Mouse (Mus musculus) embryonic facial prominence, embryonic 14.5 days (tissue): ENCODE data around the gene Pls1. TPM values are rescaled to one million over a fixed set of nuclear protein-coding genes. Genes with fewer than 3 reads are reported as not detected.

Experiments
- ATAC-seq: fragments of 200-750 bp; cut with Nextera tagmentation; 2 replicates; pipeline ENCODE4 v1.8.0; 2017; ENCODE audit warnings: low read depth, moderate number of reproducible peaks, moderate TSS enrichment
- DNase-seq: peaks from one replicate; pipeline ENCODE4 v3.0.0-alpha.2; 2015; ENCODE audit warnings: low spot score
- H3K27ac ChIP-seq: fragments of 300-500 bp; sonication (generic); replicated peaks from 2 replicates; pipeline ENCODE4 v1.5.1; 2014; ENCODE audit warnings: low read depth, mild to moderate bottlenecking, low read length, moderate library complexity
- H3K27me3 ChIP-seq: fragments of 300-500 bp; sonication (generic); replicated peaks from 2 replicates; pipeline ENCODE4 v1.6.1; 2014; ENCODE audit warnings: low read length; ENCODE audit not compliant: control insufficient read depth, insufficient read depth
- H3K36me3 ChIP-seq: fragments of 300-500 bp; sonication (generic); 2 replicates; pipeline ENCODE4 v1.6.1; 2014; ENCODE audit warnings: low read length, mixed read lengths; ENCODE audit not compliant: control insufficient read depth, insufficient read depth
- H3K4me1 ChIP-seq: fragments of 300-500 bp; sonication (generic); 2 replicates; pipeline ENCODE4 v1.6.1; 2014; ENCODE audit warnings: antibody characterized with exemption, low read length; ENCODE audit not compliant: control insufficient read depth, insufficient read depth
- H3K4me2 ChIP-seq: fragments of 300-500 bp; sonication (generic); 2 replicates; pipeline ENCODE4 v1.6.1; 2014; ENCODE audit warnings: low read depth, mild to moderate bottlenecking, low read length, moderate library complexity, mixed read lengths
- H3K4me3 ChIP-seq: fragments of 300-500 bp; sonication (generic); 2 replicates; pipeline ENCODE4 v1.5.1; 2014; ENCODE audit warnings: low read depth, mild to moderate bottlenecking, low read length
- H3K9ac ChIP-seq: fragments of 300-500 bp; sonication (generic); 2 replicates; pipeline ENCODE4 v1.6.1; 2014; ENCODE audit warnings: low read depth, mild to moderate bottlenecking, low read length, moderate library complexity, mixed read lengths
- H3K9me3 ChIP-seq: fragments of 300-500 bp; sonication (generic); 2 replicates; pipeline ENCODE4 v1.6.1; 2016; ENCODE audit warnings: low read length; ENCODE audit not compliant: control insufficient read depth
- WGBS: fragments of 180-500 bp; shearing (Covaris S2); extraction: QIAGEN DNeasy Blood & Tissue Kit; methylation state at CpG from one replicate; pipeline ENCODE4 v1.1.7; 2014; 5-methylcytosine and 5-hydroxymethylcytosine counted together
- polyA plus RNA-seq: library from polyadenylated mRNA; unstranded; fragments of >200 nt; fragmentation: Nextera tagmentation; extraction: Ambion mirVana; gene quantifications from 2 replicates; pipeline ENCODE4 v1.2.1, GENCODE M21; 2014

Pls1 gene
- polyA plus RNA-seq, 1 experiment from 2014 or later: 5.5 TPM

DNA sequence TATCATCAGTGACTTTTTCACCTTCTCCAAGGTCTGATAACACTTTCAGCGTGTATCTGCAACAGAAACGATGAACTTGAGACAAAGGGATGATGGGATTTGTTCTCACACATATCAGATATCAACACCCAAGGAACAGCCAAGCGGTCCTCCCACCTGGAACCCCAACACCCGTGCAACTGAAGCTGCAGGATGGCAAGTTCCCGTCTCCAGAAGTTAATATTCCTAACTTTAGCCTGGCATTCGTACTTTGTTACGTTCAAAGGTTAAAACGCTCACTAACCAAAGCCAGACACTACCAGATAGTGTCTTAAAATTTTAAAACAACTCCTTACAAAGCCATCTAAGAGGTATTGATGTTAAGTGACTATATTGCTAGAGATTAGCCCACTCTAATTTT is 83.7 kb downstream of the Pls1 start:
- no peak for ATAC-seq
- H3K4me3 ChIP-seq: no peak overlapping the region
- DNase-seq: no peak
- no peak overlapping the region for H3K9ac ChIP-seq
- H3K27me3 ChIP-seq: no peaks in the 10 kb centered on the region
- H3K4me2 ChIP-seq: no peak overlapping the region
- H3K27ac ChIP-seq: no peak overlapping the region
- H3K4me1 ChIP-seq: no peaks in the 10 kb centered on the region
- H3K36me3 ChIP-seq: no peaks in the 10 kb centered on the region
- H3K9me3 ChIP-seq: no peaks in the 10 kb centered on the region
- WGBS: 84% methylated on average over 8 of the region's 8 CpGs

DNA sequence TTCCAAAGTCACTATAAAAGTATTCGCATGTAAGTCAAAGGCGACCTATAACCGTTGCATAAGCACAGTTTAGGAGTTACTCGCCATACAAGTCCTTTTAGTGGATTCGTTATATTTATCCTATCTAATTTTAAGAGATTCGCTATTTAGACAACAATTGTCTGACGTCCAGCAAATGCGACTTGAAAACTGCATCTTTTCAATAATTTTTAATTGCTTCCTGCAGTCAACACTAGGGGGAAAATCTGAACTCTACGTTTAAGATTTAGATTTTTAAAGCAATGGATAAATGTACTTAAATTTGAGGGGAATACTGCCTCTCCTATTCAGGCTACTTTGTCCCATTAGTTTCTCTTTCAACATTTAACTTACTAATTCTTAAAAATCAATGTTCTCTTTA is 94.4 kb downstream of the Pls1 start:
- no peaks in the 10 kb centered on the region for H3K9me3 ChIP-seq
- H3K4me2 ChIP-seq: peak overlapping the region; percentile 88
- H3K36me3 ChIP-seq: no peaks in the 10 kb centered on the region
- ATAC-seq: no peak
- peaks cover 4% of the 10 kb centered on the region; the same call in 1 of the 2 replicates for H3K4me1 ChIP-seq
- WGBS: 37% methylated on average over 9 of the region's 9 CpGs
- H3K27me3 ChIP-seq: peaks cover 13% of the 10 kb centered on the region
- peak overlapping the region; percentile 84 for H3K4me3 ChIP-seq
- no peak overlapping the region for H3K9ac ChIP-seq
- DNase-seq: no peak
- no peak overlapping the region for H3K27ac ChIP-seq

GRCm38 (mm10) chr9:95750037-95750511 is 95.0 kb downstream of the Pls1 start, which contains the start of gene Trpc1:
Trpc1 (minus strand) TSS chr9:95750375.
- no peak within 1 kb of the TSS for H3K27ac ChIP-seq
- 0% methylated on average over 12 of the region's 56 CpGs for WGBS
- H3K4me3 ChIP-seq: peak within 1 kb of the TSS; percentile 84
- H3K36me3 ChIP-seq: no peaks in the 10 kb centered on the region
- H3K4me2 ChIP-seq: peak within 1 kb of the TSS; percentile 88
- peaks cover 13% of the 10 kb centered on the region for H3K27me3 ChIP-seq
- ATAC-seq (peak; percentile 97), DNase-seq (peak; percentile 92)
- peaks cover 4% of the 10 kb centered on the region; the same call in 1 of the 2 replicates for H3K4me1 ChIP-seq
- H3K9me3 ChIP-seq: no peaks in the 10 kb centered on the region
- peak within 1 kb of the TSS; percentile 81 for H3K9ac ChIP-seq

- Histone ChIP-seq H3K36me3 (no peaks in the 10 kb centered on the region), H3K9ac (peak overlapping the region; percentile 81), H3K4me2 (peak overlapping the region; percentile 88), H3K4me1 (peaks cover 4% of the 10 kb centered on the region; the same call in 1 of the 2 replicates), H3K4me3 (peak overlapping the region; percentile 84), H3K27ac (no peak overlapping the region), H3K27me3 (peaks cover 13% of the 10 kb centered on the region), H3K9me3 (no peaks in the 10 kb centered on the region)
- WGBS: under 1% methylated on average over 17 of the region's 34 CpGs
- DNase-seq (peak; percentile 8), ATAC-seq (peak; percentile 60)
Observed at GRCm38 (mm10) chr9:95749461-95749928, 95.6 kb downstream of the Pls1 start.

DNA sequence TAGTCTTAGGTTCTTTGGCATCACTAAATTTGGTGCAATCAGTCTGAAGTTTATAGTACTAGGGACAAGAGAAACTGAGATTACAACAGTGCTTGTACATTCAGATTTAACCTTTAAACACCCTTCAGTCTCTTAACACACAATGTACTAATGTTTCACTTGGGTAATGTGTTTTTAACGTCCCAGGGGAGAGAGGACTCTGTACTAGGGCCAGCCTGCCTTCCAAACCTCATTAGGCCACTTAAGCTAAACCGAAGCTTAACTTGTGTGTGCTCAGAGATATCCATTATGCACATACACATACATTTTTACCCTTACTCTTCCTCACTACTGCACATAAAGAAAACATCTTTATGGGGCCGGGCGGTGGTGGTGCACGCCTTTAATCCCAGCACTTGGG is 97.8 kb downstream of the Pls1 start:
- H3K9me3 ChIP-seq: no peaks in the 10 kb centered on the region
- H3K4me1 ChIP-seq: peaks cover 4% of the 10 kb centered on the region; the same call in 1 of the 2 replicates
- H3K27me3 ChIP-seq: peaks cover 13% of the 10 kb centered on the region
- H3K9ac ChIP-seq: no peak overlapping the region
- H3K4me3 ChIP-seq: no peak overlapping the region
- no peak for DNase-seq
- no peak overlapping the region for H3K27ac ChIP-seq
- WGBS: 79% methylated on average over 5 of the region's 5 CpGs
- H3K36me3 ChIP-seq: no peaks in the 10 kb centered on the region
- no peak overlapping the region for H3K4me2 ChIP-seq
- no peak for ATAC-seq

GRCm38 (mm10) chr9:95744845-95745613 is 100.1 kb downstream of the Pls1 start:
- Histone ChIP-seq H3K9me3 (no peaks in the 10 kb centered on the region), H3K9ac (no peak overlapping the region), H3K27me3 (no peaks in the 10 kb centered on the region; the same call in 1 of the 2 replicates), H3K36me3 (no peaks in the 10 kb centered on the region), H3K4me2 (no peak overlapping the region), H3K4me1 (no peaks in the 10 kb centered on the region), H3K27ac (no peak overlapping the region), H3K4me3 (no peak overlapping the region)
- DNase-seq (no peak), ATAC-seq (no peak)
- 65% methylated on average over 7 of the region's 7 CpGs for WGBS

DNA sequence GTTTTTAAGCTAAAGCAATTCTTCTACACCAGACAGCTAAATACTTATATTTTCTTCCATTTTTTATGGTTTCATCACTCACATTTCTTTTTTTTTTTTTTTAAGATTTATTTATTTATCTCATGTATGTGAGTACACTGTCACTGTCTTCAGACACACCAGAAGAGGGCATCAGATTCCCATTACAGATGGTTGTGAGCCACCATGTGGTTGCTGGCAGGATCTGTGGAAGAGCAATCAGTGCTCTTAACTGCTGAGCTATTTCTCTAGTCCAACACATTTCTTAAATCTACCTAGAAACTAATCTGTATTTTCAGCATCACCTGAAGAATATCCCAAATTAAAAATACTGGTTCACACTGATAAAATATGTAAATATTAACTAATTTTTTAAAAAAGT is 108.9 kb downstream of the Pls1 start:
- H3K4me3 ChIP-seq: no peak overlapping the region
- no peak overlapping the region for H3K4me2 ChIP-seq
- H3K27ac ChIP-seq: no peak overlapping the region
- ATAC-seq: no peak
- no peaks in the 10 kb centered on the region for H3K27me3 ChIP-seq
- no peak for DNase-seq
- no peaks in the 10 kb centered on the region for H3K36me3 ChIP-seq
- H3K4me1 ChIP-seq: no peaks in the 10 kb centered on the region
- H3K9ac ChIP-seq: no peak overlapping the region
- H3K9me3 ChIP-seq: no peaks in the 10 kb centered on the region

DNA sequence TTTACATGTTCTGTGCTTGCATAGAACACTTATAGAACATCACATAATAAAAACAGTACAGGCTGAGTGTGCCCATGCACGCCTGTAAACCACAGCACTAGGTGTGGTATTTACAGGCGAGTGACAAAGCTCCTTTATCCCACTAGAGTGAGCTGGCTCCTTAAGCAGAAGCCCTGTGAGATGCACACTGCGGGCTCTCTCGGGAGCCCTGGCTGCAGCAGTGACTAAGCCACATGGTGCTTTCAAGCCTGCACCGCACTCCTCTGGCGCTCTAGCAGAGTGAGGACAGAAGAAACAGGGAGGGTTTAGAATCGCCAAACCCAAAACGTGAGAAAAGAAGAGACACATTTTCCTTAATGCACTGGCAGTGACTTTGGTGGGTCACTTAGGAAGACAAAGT is 132.5 kb downstream of the Pls1 start:
- Histone ChIP-seq H3K36me3 (no peaks in the 10 kb centered on the region), H3K9ac (no peak overlapping the region), H3K27ac (no peak overlapping the region), H3K4me3 (no peak overlapping the region), H3K4me2 (no peak overlapping the region), H3K9me3 (no peaks in the 10 kb centered on the region), H3K4me1 (no peaks in the 10 kb centered on the region), H3K27me3 (no peaks in the 10 kb centered on the region)
- ATAC-seq (peak; percentile 50; the same call in 1 of the 2 replicates), DNase-seq (no peak)
- WGBS: 35% methylated on average over 8 of the region's 8 CpGs

- H3K36me3 ChIP-seq: no peaks in the 10 kb centered on the region
- H3K4me1 ChIP-seq: no peaks in the 10 kb centered on the region
- no peak for ATAC-seq
- no peaks in the 10 kb centered on the region for H3K27me3 ChIP-seq
- no peak overlapping the region for H3K9ac ChIP-seq
- H3K4me3 ChIP-seq: no peak overlapping the region
- DNase-seq: no peak
- H3K4me2 ChIP-seq: no peak overlapping the region
- no peak overlapping the region for H3K27ac ChIP-seq
- no peaks in the 10 kb centered on the region for H3K9me3 ChIP-seq
Observed at GRCm38 (mm10) chr9:95708943-95709342, 136.2 kb downstream of the Pls1 start.
